Mouse (Mus musculus) thymus, adult 18-20 months (tissue): ENCODE data around the gene Olfr196.
"Not testable (repeated sequence)": the region's sequence is repeated elsewhere in the genome, so short reads cannot be mapped to it uniquely, and the experiment has no call there.

ENCODE experiments used
- DNase-seq, 2 experiments: peaks; one replicate each; pipeline ENCODE4 v3.0.0; 2022; ENCODE audit warnings: mixed read lengths in 2 of 2

The Olfr196 gene

DNA sequence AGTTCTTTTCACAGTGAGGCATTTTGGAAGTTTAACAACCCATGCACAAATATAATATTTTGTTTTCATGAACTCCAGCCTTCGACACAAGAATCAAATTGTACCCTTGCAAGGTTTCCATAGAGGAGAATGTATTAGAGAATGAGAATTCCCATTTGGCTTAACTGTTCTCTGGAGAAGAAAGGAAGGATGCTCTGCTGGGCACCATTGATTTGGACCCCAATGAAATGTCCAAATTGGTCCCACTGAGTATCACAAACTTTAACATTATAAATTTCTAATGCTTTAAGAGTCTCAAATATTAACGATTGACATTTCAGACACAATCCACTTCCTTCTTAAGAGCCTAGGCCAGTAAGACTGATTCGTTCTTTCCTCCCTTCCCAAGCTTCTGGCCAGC lies at the start of gene Olfr196:
Gene Olfr196, minus strand, starts transcription at position 101 of the 400 bp plus-strand sequence.
- DNase-seq, result no peak

DNA sequence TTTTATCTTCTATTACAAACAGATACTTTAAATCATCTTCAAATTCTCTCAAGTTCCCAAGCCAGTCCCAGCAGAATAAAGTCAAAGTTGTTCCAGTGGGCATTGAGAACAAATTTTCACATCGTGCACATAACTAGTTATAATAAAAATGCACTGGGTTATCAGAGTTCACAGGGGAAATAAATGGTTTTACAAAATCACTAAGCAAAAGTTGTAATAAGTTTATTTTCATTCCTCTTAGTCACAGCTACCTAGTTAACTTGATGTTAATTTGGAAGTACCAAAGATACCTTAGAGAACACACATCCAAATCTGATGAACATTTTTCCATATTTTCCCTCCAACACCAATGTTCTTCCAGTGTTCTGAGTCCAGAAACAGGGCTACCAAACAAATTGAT lies 49.4 kb upstream of the Olfr196 start, which contains the start of gene Olfr199:
Gene Olfr199, minus strand, starts transcription at position 101 of the 400 bp plus-strand sequence.
- not testable (repeated sequence) for DNase-seq

DNA sequence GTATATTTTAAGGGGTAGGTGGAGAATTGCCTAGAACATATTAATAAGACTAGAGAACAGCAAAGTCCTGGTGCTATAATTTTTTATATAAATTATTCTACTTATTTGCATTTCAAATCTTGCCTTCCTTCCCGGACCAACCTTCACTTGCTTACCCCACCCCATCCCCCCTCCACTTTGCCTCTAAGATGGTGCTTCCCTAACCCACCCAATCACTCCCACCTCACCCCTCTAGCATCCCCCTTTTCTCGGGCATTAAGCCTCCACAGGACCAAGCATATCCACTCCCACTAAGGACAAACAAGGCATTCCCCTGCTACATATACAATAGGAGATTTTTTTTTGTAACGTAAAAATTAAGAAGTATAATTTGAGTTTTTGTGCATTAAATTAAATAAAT lies 47.6 kb upstream of the Olfr196 start:
- not testable (repeated sequence) for DNase-seq

DNA sequence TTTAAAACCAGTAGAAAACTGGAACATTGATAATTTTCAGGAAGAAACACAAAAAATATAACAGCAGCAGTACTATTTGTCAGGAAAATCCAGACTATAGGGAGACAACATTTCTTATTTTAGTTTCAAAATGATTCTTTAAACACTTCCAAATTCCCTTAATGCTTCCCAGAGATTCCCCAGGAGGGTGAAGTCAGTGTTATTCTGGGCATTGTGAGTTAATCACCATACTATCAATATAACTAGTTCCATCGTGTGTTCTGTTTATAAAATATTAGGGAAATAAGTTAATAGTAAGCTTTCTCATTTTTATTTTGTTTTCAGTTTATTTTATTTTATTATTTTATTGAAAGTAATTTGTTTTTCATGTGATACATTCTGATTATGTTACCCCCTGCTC lies 33.2 kb upstream of the Olfr196 start, which contains the start of gene Olfr198:
Gene Olfr198, minus strand, starts transcription at position 101 of the 400 bp plus-strand sequence.
- not testable (repeated sequence) for DNase-seq

DNA sequence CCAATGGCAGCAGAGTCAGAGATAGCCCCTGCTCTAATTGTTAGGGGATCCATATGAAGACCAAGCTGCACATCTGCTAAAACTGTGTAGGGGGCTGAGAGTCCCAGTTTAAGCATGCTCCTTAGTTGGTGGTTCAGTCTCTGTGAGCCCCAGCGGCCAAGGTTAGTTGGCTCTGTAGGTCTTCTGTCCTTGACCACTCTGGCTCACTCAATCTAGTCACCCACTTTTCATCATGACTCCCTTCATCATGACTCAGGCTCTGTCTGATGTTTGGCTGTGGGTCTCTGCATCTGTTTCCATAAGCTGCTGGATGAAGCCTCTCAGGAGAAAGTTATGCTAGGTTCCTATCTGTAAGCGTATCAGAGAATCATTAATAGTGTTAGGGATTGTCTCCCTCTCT lies 18.3 kb downstream of the Olfr196 start:
- DNase-seq, result no peak

DNA sequence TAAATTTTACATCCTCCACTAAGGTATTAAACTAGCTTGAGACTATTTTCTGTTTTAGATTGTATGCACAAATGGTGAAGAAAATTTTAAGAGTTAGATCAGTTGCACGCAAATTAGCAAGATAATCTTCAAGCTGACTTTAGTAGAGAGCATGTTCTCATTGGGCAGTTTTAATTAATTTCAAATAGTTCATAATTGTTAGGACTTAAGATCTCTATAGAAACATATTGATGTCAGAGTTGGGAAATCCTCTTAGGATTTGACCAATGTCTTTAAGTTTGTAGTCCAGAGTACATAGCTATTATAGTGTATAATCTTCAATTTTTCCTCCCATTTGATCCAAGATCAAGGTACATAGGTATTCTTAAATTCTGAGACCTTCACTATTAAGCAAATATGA lies 23.5 kb downstream of the Olfr196 start, which contains the start of gene Olfr195:
Gene Olfr195, plus strand, starts transcription at position 301 of the 400 bp plus-strand sequence.
- DNase-seq, result no peak

DNA sequence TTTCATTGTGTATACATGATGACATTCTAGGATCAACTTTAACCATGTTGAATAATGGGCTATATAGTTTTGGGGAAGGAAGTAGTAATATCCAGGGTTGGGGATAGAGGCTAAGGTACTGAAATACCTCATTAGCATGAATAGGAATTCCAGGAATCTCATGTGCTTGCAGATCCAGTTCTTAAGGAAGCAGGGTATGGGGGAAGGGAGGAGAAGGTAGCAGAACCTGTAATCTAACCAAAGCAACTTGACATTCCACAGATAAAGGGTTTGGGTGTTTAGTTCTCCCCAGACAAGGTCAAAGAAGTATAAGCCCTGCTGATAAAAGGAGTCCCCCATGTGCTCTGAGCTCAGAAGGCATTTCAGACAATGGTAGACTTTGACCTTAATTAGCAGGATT lies 29.1 kb downstream of the Olfr196 start:
- no peak for DNase-seq

DNA sequence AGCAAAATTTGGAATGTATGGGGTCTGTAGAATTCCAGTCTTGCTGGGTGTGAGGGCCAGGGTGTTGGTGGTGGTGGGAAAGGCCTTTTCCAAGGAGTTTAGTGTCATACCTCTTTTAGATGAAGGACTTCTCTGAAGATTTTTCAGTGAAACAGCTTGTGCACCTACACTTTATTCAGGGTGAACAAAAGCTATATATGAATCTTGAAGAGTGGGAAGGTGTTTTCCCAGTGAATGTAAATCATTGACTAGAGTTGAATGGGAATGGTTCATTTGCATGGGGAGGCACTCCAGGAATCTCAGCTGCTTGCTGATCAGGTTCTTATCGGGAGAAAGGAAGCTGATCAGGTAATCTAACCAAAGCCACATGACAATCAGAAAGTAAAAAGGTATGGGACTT lies 39.5 kb downstream of the Olfr196 start:
- DNase-seq, result no peak

DNA sequence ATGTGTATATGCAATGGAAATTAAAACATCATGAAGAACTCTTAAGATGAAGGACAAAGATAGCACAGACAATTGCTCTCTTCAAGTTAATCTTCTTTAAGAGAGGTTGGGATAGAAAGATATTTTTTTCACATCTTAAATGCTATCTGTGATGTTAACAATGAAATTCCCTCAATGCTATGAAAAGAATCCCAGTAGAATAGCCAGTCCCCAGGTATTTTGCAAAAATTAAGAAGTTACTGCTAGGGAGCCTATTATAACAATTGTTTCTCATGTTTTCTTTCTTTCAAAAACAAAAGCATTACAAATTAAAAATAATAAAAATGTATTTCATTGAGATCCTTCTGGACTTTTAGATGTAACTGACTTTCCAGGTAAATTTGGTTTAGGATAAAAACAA lies 49.3 kb downstream of the Olfr196 start, which contains the start of gene Olfr194:
Gene Olfr194, minus strand, starts transcription at position 101 of the 400 bp plus-strand sequence.
- DNase-seq, result no peak
